Mouse (Mus musculus): ENCODE results near the gene Stab2. TPM values are rescaled to one million over a fixed set of nuclear protein-coding genes. Genes with fewer than 3 reads are reported as not detected.

Gene Stab2
- polyA plus RNA-seq, 1 experiment from 2014 or later, result 0.08 TPM

DNA sequence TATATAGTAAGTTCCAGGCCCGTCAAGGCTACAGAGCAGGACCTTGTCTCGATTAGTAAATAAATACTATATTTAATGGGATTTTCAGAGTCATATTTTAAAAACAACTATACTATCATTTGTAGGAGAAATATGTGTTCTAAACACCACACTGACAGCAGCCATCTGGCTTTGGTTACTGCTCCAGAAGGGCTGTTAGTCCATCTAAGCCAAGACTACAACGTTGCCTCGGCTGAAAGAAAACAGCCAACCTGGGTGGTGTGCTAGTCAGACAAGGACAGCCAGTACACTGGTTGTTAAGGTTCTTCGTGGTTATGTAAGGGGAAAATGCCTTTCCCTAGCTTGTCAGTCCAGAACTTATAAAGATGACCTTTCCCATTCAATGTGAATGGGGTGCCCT is 165.2 kb downstream of the Stab2 start:
- no peaks in the 10 kb centered on the region for H3K9me3 ChIP-seq
- H3K9ac ChIP-seq (replicated peaks), result no peak overlapping the region
- H3K36me3 ChIP-seq, result no peaks in the 10 kb centered on the region
- WGBS, result 74% methylated on average over 5 of the region's 5 CpGs
- no peak overlapping the region for H3K4me2 ChIP-seq (replicated peaks)
- ATAC-seq (replicated peaks), result no peak; the same call in 1 of the 2 replicates
- H3K27ac ChIP-seq (replicated peaks), result no peak overlapping the region
- no peak overlapping the region for H3K4me3 ChIP-seq
- no peaks in the 10 kb centered on the region for H3K27me3 ChIP-seq
- no peaks in the 10 kb centered on the region for H3K4me1 ChIP-seq

- Histone ChIP-seq H3K36me3 (peaks cover 8% of the 10 kb centered on the region; the same call in 1 of the 2 replicates), H3K27me3 (no peaks in the 10 kb centered on the region), H3K27ac (replicated peaks) (no peak overlapping the region), H3K4me1 (no peaks in the 10 kb centered on the region), H3K9me3 (no peaks in the 10 kb centered on the region), H3K4me2 (replicated peaks) (no peak overlapping the region), H3K9ac (replicated peaks) (no peak overlapping the region), H3K4me3 (no peak overlapping the region)
- 91% methylated on average over 6 of the region's 6 CpGs for WGBS
- no peak for ATAC-seq (replicated peaks)
Observed at GRCm38 (mm10) chr10:86838827-86839226, 169.0 kb downstream of the Stab2 start.

DNA sequence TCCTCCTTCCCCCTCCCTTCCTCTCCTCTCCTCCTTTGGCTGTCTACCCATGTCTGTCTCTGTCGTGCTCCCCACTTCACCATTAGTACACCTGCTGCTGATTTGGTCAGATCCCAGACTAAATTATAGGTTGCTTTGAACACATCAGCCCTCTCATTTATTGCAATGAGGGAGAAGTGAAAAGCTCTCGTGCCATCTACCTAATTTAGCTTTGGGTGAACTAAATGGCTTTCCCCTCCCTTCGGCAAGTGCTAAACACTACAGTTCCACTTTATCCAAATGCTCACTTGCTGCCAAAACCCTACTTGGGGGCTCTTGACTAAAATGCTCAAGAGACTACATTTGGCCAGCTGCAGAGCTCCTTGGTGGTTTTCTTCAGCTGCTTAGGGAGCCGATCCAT is 171.0 kb downstream of the Stab2 start:
- ATAC-seq (replicated peaks), result peak; percentile 57
- WGBS, result 51% methylated on average over 4 of the region's 4 CpGs

GRCm38 (mm10) chr10:86829515-86829914 is 178.3 kb downstream of the Stab2 start:
- WGBS, result 90% methylated on average over 2 of the region's 2 CpGs
- Histone ChIP-seq H3K4me3 (no peak overlapping the region), H3K4me1 (no peaks in the 10 kb centered on the region; the same call in 1 of the 2 replicates), H3K27ac (replicated peaks) (no peak overlapping the region), H3K9ac (replicated peaks) (no peak overlapping the region), H3K9me3 (no peaks in the 10 kb centered on the region), H3K36me3 (peaks cover 7% of the 10 kb centered on the region), H3K4me2 (replicated peaks) (no peak overlapping the region), H3K27me3 (no peaks in the 10 kb centered on the region)
- ATAC-seq (replicated peaks), result no peak

More for the DNA sequence above, 171.0 kb downstream of the Stab2 start:
- Histone ChIP-seq H3K4me1 (no peaks in the 10 kb centered on the region), H3K9ac (replicated peaks) (no peak overlapping the region), H3K4me2 (replicated peaks) (no peak overlapping the region), H3K27ac (replicated peaks) (no peak overlapping the region), H3K36me3 (peaks cover 8% of the 10 kb centered on the region; the same call in 1 of the 2 replicates), H3K9me3 (no peaks in the 10 kb centered on the region), H3K4me3 (no peak overlapping the region), H3K27me3 (no peaks in the 10 kb centered on the region)

DNA sequence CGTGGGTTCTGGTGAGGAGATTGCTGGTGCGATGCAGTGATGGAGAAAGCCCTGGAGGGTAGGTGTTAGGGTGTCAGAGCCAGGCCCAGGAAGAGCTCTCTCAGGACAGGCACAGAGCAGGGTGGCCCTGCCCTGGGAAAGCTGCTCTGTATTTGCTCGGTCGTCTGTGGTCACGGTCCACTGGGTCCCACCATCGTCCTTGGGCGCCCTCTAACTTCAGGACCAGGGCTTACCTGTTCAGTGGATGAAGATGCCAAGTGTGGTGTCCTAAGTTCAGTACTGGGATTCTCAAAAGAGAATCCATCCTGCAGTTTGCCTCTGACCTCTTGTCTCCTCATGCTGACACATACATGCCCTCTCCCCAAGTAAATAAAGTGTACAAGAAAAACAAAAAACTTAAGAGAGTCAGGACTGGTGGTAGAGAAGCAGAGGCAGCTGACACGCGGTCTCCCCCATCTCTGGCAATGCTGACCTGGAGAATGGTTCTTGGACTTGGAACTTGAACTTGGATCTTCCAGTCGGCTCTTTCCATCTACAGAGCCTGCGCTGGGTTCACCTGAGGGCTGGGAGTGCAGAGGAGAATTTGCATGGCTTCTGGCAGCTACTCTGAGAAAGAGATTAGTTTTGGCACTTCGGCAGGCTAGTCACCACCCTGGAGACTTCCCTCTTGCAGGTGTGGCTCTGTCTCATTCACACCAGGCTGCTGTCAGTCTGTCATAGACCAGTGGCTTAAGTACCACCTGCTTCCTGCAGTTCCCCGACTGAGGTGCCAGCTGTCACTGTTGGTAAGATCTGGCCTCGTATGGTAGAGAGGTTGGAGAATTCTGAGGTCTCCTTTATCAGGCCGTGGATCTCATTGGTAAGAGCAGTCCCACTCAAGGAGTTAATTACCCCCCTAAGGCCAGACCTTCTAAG is 179.3 kb downstream of the Stab2 start:
- Histone ChIP-seq H3K4me2 (replicated peaks) (no peak overlapping the region), H3K27me3 (no peaks in the 10 kb centered on the region), H3K4me3 (no peak overlapping the region), H3K9ac (replicated peaks) (no peak overlapping the region), H3K27ac (replicated peaks) (no peak overlapping the region), H3K9me3 (no peaks in the 10 kb centered on the region), H3K4me1 (no peaks in the 10 kb centered on the region; the same call in 1 of the 2 replicates), H3K36me3 (peaks cover 8% of the 10 kb centered on the region; the same call in 1 of the 2 replicates)
- ATAC-seq (replicated peaks), result no peak
- 85% methylated on average over 15 of the region's 15 CpGs for WGBS

DNA sequence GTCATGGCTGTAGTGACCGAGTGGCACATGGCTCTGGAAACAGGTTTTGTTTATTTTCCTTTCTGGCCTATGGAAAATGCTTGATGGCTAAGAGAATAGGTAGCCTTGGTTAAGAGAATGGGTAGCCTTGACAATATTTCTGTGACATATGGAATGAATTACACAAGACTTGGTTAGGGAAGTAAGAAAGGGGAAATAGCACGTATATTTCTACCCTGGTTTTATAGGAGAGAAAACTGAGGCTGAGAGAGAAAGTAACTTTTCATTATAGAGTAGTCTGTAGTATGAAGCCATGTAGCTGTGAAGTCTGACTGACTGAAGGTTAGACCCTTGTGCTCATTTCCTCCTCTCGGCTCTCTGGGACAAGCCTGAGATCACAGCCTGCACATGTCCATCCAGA is 180.9 kb downstream of the Stab2 start:
- no peak overlapping the region for H3K27ac ChIP-seq (replicated peaks)
- H3K4me3 ChIP-seq, result no peak overlapping the region
- H3K4me2 ChIP-seq (replicated peaks), result no peak overlapping the region
- no peaks in the 10 kb centered on the region for H3K27me3 ChIP-seq
- H3K9me3 ChIP-seq, result no peaks in the 10 kb centered on the region
- no peak for ATAC-seq (replicated peaks)
- H3K9ac ChIP-seq (replicated peaks), result no peak overlapping the region
- H3K36me3 ChIP-seq, result peaks cover 8% of the 10 kb centered on the region; the same call in 1 of the 2 replicates
- WGBS, result 90% methylated on average over 3 of the region's 3 CpGs
- H3K4me1 ChIP-seq, result no peaks in the 10 kb centered on the region; the same call in 1 of the 2 replicates

DNA sequence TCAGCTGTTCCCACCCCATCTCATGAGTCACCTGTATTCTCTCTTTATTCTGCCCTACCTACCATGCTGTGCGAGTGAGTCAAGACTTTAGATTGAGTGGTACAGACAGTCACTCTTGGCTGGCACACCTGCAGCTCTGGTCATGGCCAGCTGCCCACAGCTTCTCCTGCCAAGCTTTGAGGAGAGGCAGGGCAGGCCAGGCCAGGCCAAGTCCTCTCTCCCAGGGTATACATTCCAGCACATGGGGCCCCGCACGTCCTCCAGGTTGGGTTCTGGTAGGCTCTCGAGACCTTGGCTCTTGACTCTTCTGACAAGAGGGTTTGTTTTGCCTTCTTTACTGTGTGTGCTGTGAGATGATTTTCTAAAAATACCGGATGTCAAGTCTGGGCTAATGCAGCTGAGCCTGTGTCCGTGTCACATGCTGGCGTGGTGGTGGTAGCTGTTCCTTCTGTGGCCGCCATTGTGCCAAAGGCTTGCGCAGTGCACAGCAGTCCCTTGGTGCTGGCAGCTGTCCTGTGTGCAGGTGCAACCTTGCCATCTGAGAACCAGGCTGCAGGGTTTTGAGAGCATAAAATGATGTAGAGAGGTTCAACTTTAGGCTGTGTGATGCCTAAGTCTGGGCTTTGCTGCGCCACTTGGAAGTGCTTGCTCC is 181.8 kb downstream of the Stab2 start:
- ATAC-seq (replicated peaks), result no peak
- H3K9ac ChIP-seq (replicated peaks), result no peak overlapping the region
- H3K4me2 ChIP-seq (replicated peaks), result no peak overlapping the region
- no peaks in the 10 kb centered on the region for H3K9me3 ChIP-seq
- no peaks in the 10 kb centered on the region for H3K27me3 ChIP-seq
- no peaks in the 10 kb centered on the region; the same call in 1 of the 2 replicates for H3K4me1 ChIP-seq
- H3K4me3 ChIP-seq, result no peak overlapping the region
- no peak overlapping the region for H3K27ac ChIP-seq (replicated peaks)
- 88% methylated on average over 10 of the region's 10 CpGs for WGBS
- peaks cover 6% of the 10 kb centered on the region; the same call in 1 of the 2 replicates for H3K36me3 ChIP-seq

DNA sequence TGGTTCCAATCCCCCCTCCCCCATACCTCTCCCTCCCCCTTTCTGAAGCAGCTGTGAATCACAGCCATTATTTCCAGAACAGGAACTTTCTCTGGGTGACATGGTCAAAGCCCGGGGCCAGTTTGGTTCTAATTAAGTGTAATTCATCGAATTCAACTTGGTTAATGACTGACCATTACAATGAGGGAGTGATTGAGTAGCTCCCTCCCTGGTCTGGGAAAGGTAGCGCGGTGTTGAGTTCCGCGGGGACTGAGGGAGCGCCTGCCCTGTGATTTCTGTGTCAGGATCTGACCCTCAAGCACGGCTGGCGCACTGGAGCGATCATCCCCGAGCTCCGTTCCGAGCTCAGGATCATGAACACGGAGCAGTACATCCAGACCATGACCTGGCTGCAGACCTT is 183.0 kb downstream of the Stab2 start:
- H3K4me1 ChIP-seq, result peaks cover 4% of the 10 kb centered on the region
- no peak for ATAC-seq (replicated peaks)
- WGBS, result 55% methylated on average over 14 of the region's 14 CpGs

DNA sequence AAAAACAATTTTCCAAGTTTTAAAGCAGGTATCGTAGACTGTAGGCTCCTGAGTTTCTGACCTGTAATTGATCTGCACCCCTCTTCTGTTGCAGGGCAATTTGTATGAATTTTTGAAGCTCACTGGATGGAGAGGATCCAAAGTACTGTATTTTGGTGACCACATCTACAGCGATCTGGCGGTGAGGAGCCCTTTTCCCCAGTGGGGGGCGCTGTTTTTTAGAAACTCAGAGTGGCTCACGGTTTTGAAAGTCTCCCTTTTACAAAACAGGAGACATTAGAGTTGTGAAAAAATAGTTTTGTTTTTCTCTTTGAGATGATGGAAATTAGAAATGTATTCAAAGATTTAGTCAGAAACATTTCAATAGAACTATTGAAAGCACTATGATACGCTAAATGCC is 183.7 kb downstream of the Stab2 start:
- no peak overlapping the region for H3K4me2 ChIP-seq (replicated peaks)
- no peak overlapping the region for H3K27ac ChIP-seq (replicated peaks)
- H3K27me3 ChIP-seq, result no peaks in the 10 kb centered on the region
- no peaks in the 10 kb centered on the region for H3K9me3 ChIP-seq
- 77% methylated on average over 6 of the region's 6 CpGs for WGBS
- peaks cover 12% of the 10 kb centered on the region for H3K4me1 ChIP-seq
- H3K4me3 ChIP-seq, result no peak overlapping the region
- peaks cover 6% of the 10 kb centered on the region; the same call in 1 of the 2 replicates for H3K36me3 ChIP-seq
- ATAC-seq (replicated peaks), result no peak
- no peak overlapping the region for H3K9ac ChIP-seq (replicated peaks)

More for the DNA sequence above, 183.0 kb downstream of the Stab2 start:
- H3K4me3 ChIP-seq, result no peak overlapping the region
- H3K36me3 ChIP-seq, result peaks cover 6% of the 10 kb centered on the region; the same call in 1 of the 2 replicates
- H3K9ac ChIP-seq (replicated peaks), result no peak overlapping the region
- no peaks in the 10 kb centered on the region for H3K27me3 ChIP-seq
- no peak overlapping the region for H3K4me2 ChIP-seq (replicated peaks)
- H3K9me3 ChIP-seq, result no peaks in the 10 kb centered on the region
- no peak overlapping the region for H3K27ac ChIP-seq (replicated peaks)

- Histone ChIP-seq H3K4me1 (peaks cover 12% of the 10 kb centered on the region), H3K4me3 (no peak overlapping the region), H3K4me2 (replicated peaks) (no peak overlapping the region), H3K9me3 (no peaks in the 10 kb centered on the region), H3K27ac (replicated peaks) (no peak overlapping the region), H3K36me3 (peaks cover 6% of the 10 kb centered on the region; the same call in 1 of the 2 replicates), H3K27me3 (no peaks in the 10 kb centered on the region), H3K9ac (replicated peaks) (no peak overlapping the region)
- no peak for ATAC-seq (replicated peaks)
- 91% methylated on average over 7 of the region's 7 CpGs for WGBS
Observed at GRCm38 (mm10) chr10:86821014-86821413, 186.8 kb downstream of the Stab2 start.

DNA sequence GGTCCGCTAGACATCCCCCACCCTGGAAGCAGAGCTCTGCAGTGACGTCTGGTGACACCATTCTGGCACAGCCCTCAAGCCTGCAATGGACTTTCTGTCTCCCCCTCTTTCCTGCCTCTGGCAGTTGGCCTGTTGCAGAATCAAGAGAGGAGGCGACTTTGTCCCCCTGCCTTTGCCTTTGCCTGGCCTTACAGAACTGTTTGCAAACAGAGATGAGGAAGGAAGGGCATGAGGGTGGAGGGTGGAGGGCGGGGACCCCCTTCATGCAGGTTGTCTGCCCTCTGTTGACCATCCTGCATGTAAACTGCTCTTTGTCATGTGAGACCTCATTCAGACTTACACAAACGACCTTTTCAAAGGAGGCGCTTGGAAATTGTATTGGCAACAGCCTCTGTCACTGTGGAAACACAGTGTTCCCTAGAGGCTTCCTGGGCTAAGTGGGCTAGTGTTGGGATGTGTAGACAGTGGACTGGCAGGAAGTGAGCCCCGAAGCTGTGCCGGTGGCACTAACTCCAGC is 188.1 kb downstream of the Stab2 start:
- WGBS, result 14% methylated on average over 8 of the region's 8 CpGs
- peak; percentile 53 for ATAC-seq (replicated peaks)
- no peak overlapping the region; the same call in 1 of the 2 replicates for H3K4me2 ChIP-seq (replicated peaks)
- H3K4me3 ChIP-seq, result no peak overlapping the region
- 0 out of 2 replicates have a peak, but pooled peaks cover 6% of the 10 kb centered on the region for H3K36me3 ChIP-seq
- H3K4me1 ChIP-seq, result peaks cover 12% of the 10 kb centered on the region
- no peak overlapping the region for H3K27ac ChIP-seq (replicated peaks)
- H3K9me3 ChIP-seq, result no peaks in the 10 kb centered on the region
- no peak overlapping the region for H3K9ac ChIP-seq (replicated peaks)
- H3K27me3 ChIP-seq, result no peaks in the 10 kb centered on the region

DNA sequence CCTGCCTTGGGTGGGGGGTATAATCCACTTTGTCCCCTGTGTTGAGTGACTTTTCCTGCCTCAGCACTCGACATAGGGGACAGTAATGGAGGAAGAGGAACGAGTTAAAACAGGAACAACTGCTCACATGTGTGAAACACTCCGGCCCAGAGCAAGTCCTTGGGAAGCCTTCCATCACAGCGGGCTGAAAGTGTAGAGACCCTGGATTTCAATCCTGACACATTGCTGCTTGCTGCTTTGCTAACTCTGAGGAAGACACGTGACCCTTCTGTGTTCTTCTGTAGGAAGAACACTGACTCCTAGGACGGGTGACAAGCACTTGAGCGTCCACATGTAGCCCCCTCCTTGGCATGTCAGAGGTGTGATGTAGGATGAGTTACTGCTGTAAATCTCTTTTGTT is 192.7 kb downstream of the Stab2 start:
- Histone ChIP-seq H3K27me3 (no peaks in the 10 kb centered on the region), H3K4me3 (no peak overlapping the region), H3K4me1 (peaks cover 10% of the 10 kb centered on the region), H3K4me2 (replicated peaks) (no peak overlapping the region), H3K9me3 (no peaks in the 10 kb centered on the region), H3K36me3 (no peaks in the 10 kb centered on the region), H3K27ac (replicated peaks) (no peak overlapping the region), H3K9ac (replicated peaks) (no peak overlapping the region)
- WGBS, result 84% methylated on average over 7 of the region's 7 CpGs
- ATAC-seq (replicated peaks), result no peak
